Mouse (Mus musculus) skeletal muscle tissue, adult 2 months (tissue): ENCODE measurements around the gene Pfn1.
A peak's percentile ranks its signal among the peaks of the same experiment; 100 is the strongest.

ENCODE experiments used
- DNase-seq: peaks from one replicate; pipeline ENCODE4 v3.0.0-alpha.2; 2012; ENCODE audit warnings: low read depth, low spot score

Gene Pfn1

DNA sequence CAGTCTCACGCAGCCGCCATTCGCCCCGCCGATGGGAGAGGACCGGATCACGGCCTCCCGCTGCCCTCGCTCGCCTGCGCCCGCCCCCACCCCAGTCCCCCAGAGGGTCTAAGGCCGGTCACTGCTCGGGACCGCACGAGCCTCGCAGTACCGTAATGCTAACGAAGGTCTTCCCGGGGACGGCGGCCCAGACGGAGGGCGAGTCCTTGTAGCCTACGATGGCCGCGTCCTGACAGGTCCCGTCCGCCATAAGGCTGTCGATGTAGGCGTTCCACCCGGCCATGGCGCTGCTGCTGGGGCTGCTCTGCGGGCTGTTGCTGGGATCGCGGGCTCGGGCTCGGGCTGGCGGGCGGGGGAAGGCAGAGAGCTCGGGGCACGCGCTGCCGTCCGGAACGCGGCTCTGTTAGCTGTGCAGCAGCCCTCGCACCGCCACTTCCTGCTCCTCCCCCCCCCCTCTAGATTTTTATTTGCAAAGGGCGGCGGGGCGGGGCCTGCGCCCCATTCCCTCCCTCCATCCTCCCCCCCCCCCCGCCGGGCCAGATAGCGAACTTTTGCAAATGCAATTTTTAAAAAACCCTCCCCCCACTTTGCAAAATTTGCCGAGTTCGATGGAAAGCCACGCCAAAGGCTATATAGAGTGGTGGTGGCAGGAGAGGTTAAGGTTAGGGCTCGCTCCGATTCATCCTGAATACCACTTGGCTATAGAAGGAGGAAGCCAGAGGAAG, at the start of gene Pfn1:
Gene Pfn1, minus strand, starts transcription at position 447 of the 725 bp plus-strand sequence.
- DNase-seq, result peak; percentile 80

DNA sequence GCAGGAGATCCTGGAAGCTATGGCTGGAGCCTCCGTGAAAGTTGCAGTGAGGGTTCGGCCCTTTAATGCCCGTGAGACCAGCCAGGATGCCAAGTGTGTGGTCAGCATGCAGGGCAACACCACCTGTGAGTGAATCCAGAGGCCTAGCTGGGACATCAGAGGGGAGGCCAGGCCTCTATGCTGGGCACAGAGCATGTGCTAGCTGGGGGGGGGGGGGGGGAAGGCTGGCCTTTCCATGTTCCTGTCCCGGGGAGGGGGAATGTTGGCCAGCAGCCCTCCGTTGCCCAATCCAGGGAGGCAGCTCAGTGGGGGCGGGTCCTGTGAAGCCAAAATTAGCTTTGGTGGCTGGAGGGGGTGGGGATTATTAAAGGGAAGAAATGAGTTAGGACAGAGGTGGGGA, 48.3 kb upstream of the Pfn1 start:
- peak; percentile 87 for DNase-seq

DNA sequence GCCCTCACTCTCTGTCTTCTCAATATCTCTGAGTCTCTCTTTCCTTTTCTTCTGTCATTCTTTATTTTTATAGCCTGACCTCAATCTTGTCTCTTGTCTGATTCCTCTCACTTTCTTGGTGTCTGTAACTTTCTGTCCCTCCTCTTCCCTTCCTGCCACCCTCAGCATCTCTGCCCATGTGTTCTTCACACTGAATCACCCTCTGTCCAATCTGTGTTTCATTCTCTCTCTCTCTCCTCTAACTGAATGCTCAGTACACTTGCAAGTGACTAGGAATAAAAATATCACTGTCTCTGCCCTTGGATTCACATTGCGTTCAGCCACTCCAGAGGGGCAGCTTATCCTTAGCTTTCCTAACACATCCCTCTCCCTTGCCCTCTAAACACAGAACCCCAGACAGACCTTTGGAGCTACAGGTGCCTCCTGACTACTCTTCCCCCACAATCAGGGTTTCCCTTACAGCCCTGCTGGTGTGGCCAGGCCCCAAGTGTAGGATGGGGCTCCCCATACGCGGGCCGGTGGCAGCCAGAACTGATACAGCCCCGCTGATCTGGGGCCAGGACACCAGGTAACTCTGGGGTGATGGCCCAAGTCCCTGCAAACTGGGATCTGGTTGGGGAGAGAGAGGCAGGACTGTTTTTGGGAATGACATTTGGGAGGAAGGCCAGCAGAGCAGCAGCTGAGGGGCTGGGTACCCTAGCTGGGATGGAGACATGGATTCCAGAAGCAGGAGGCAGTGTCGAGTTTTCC, 47.7 kb upstream of the Pfn1 start:
- no peak for DNase-seq

DNA sequence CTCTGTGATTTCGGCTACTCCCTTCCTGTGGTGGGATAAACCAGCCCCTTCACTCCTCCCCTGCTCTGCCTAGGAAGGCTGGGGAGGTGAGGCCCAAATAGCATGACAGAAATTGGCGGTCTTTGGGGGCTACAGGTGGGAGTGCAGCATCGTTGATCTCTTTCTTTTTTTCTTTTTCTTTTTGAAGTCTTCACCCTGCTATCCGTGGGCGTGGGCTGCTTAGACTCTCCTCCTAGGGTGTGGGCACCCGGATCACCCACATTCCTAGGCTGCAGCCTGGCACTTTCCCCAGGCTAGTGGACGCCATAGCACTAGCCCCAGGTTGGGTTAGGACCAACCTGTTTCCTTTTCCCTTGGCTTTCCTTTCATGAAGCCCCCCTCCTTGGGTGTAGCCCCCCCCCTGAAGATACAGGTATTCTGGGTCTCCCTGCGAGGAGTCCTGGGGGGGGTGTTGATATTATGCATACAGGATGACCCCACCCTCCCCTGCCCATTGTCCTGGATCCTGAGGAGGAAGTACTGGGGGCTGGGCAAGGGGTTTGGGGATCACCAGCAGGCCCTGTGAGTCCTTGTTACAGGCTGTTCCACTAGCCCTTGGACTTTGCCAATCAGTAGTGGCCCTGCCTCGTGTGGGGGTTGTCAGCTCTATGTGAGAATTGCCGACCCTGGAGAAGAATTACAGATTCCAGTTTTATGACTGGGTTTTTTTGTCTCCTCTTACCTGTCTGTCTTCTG, 46.9 kb upstream of the Pfn1 start:
- DNase-seq, result no peak

DNA sequence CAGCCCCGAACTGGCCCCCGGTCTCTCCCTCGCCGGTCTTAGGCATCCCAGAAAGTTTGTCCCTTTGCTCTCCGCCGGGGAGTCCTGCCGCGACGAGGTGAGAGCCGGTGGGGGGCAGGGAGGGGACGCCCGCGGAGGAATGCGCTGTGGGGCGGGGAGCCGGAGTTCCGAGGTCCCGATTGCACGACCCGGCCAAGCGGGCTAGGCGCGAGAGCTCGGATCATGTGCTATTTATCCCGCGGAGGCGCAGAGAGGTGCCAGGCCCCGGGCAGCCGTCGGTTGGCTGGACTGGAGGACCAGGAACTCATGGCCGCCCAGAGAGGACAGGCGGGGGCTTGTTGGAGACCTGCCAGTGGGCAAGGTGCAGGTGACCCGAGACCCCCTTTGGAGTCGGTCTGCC, 46.2 kb upstream of the Pfn1 start:
- DNase-seq, result peak; percentile 92

DNA sequence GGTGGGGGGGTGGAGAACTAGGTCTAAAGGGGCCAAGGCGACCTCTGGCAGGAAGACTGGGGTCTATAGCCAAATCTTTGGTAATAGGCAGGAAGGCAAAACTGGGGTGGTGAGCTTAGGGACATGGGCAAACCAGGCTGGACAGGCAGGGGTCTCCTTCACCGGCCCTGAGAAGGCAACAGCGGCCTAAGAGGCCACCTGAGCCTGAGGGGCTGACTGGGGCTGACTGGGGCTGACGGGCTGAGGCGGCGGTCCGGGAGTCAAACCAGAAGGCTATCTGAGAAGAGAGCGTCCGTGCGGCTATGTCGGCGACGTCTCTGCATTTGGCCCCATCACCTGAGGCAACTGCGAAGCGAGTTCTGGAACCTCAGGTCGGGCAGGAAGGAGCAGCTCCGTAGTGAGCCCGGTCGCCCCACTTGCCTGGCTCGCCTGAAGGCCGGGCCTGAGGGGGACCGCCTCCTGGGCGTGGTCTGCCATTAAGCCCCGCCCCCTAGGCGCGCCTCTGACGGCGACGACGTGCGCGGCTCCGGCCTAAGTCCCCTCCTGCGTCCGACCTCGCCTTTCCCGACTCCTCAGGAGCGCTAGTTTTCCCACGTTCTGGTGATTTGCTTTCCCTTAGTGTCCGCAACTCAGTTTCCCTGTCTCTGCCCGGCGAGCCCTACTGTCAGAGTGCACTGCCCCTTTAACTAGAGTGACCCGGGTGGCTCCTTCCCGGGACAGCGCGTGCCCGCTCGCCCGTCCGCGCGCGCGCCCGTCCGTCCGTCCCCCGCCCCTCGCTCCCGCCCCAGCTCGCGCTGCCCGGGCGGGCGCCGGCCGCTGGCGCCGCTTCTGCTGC, 45.5 kb upstream of the Pfn1 start, which contains the start of the genes Inca1 and Kif1c:
Gene Inca1, minus strand, starts transcription at position 434 of the 835 bp plus-strand sequence.
Gene Kif1c, plus strand, starts transcription at position 827 of the 835 bp plus-strand sequence.
- DNase-seq, result peak; percentile 94

DNA sequence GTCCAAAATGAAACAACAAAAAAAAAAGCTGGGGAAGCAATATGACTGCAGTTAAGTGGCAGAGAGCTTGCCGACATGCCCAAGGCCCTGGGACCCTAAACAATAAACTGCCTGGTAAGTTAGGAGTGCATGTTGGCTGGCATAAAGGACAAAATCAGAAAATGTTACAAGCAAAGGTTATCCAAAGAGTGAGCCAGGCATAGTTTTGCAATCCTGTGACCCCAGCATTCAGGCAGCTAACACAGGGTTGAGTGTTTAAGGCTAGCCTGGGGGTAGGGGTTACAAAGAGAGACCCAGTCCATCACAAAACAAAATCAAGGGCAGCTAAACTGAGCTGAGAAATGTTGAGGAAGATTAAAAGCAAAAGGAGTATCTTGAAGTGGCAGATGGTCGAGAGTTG, 44.6 kb upstream of the Pfn1 start:
- no peak for DNase-seq

DNA sequence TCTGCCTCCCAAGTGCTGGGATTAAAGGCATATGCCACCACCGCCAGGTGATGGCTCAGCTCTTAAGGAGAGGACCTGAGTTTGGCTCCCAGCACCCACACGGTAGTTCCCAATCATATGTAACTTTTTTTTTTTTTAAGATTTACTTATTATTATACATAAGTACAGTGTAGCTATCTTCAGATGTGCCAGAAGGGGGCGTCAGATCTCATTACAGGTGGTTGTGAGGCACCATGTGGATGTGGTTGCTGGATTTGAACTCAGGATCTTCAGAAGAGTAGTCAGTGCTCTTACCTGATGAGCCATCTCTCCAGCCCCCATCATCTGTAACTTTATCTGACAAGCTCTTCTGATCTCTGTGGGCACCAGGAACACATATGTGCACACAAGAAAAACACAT, 42.9 kb upstream of the Pfn1 start:
- DNase-seq, result no peak

DNA sequence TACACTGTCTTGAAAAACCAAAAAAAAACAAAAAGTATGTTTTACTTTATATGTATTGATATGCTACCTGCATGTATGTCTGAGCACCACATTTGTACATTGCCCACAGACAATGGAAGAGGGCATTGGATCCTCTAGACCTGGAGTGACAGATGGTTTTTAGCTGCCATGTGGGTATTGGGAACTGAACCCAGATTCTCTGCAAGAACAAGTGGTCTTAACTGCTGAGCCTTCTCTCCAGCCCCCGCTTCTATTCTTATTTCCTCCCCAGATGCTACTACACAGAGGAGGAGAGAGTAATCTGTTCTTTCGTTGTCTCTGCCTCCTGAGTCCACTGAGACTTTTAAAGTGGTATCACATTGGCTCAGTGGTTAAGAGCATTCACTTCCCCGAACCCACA, 39.1 kb upstream of the Pfn1 start:
- DNase-seq, result no peak

DNA sequence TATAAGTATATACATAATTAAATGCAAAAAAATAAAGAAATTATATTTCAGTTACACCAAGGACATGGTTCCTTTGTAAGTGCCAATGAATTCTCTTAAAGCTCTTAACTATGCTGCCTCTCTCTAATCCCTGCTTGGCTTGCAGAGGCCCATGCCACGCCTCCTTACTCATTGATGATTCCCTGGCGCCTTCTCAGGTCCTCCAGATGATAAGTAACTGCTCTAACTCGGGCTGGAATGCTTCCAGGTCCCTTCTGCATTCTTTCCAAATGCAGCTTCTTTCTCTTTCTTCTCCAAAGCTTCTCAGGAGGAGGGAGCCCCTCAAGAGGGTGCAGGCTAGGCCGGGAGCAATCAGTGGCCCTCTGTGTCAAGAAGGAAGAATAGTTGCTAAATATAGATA, 35.1 kb upstream of the Pfn1 start:
- DNase-seq, result no peak

DNA sequence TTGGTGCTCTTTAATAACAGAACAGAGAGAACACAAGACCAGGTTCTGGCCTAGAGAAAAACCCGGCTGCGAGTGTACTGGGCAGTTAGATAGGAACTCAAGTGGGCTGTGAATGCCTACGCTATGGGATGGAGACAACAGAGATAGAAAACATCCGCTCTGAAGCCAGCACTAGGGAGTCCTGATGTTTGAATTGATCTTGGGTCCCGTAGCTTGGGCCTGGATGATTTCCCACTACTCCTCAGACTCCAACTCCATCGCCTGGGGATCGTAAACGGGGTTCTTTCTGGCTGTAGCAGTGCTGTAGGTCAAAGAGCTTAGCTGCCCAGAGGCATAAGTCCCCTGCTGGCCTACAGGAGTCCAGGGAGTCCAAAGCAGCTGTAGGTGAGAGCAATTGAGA, 33.9 kb upstream of the Pfn1 start:
- no peak for DNase-seq

DNA sequence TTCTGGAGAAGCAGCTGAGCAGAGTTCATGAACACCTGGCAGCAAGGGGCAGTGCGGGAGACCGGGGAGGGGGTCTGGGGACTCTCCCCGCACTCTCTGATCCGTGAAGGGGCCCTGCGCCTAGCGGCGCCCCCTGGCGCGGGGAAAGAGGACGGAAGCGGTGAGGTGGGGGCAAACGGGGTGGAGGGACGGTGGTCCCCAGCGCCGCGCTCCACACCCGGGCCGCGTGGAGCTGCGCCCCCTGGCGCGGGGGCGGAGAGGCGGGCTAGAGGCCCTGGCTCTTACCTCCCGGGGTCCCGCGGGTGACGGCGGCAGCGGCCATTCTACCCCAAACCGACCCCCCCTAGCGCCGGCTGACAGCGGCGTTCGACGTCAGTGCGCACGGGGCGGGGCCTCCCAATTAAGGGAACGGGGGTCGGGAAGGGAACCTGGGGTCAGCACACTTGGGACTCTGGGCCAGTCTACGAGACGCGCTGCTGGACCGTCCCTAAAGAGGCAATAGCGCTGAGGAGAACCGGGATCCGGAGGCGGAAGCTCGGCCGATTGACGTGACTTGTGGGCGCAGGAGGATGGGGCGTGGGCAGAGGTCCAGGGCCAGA, 33.3 kb upstream of the Pfn1 start, which contains the start of gene Camta2:
Gene Camta2, minus strand, starts transcription at position 505 of the 599 bp plus-strand sequence.
- DNase-seq, result peak; percentile 86

DNA sequence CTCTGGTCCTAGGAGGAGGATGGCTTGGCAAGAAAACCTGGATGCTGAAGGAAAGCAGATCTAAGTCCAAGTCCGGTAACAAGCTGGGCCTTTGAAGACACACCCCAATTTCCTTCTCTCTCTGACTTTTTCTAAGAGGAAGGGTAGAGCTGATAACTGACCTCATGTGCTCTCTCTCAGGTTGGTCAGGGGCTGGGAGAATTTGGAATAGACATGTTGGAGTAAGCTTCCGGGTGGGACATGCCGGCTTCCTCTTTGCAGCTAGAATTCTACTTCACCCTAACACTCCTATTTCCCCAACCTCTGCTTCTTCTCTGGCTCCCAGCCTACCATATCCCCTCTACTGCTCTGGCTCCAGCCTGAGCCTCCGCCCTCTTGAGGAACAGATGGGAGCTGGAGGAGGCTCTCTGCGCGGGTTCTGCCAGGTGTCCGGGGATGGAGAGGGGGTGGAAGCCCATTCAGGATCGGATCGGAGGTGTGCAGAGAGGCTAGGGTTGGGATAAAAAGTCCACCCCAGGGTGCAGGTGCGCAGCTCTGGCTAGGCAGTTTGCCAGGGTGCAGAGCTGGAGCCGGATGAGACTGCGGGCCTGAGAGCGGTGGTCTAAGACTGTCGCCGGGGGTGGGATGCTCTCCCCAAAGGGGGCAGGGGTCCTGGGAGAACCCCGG, 32.6 kb upstream of the Pfn1 start:
- DNase-seq, result no peak

DNA sequence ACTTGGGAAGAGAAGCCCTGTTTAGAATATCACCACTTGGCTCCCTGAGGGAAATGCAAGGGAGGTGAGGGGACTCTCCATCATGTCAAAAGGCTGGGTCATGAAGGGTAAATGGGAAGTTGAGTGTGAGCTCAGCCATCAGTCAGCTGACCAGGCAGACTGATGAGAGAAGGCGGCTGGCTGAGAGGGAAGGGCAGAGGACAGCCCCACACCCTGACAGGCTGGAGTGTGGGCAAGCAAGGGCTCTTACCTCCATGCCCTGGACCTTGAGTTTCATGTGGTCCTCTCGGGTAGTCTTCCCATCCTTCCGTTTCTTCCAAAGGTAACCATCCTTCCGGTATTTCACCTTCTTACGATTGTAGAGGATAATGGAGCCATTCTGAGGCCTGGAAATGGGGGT, 29.2 kb upstream of the Pfn1 start:
- DNase-seq, result no peak

DNA sequence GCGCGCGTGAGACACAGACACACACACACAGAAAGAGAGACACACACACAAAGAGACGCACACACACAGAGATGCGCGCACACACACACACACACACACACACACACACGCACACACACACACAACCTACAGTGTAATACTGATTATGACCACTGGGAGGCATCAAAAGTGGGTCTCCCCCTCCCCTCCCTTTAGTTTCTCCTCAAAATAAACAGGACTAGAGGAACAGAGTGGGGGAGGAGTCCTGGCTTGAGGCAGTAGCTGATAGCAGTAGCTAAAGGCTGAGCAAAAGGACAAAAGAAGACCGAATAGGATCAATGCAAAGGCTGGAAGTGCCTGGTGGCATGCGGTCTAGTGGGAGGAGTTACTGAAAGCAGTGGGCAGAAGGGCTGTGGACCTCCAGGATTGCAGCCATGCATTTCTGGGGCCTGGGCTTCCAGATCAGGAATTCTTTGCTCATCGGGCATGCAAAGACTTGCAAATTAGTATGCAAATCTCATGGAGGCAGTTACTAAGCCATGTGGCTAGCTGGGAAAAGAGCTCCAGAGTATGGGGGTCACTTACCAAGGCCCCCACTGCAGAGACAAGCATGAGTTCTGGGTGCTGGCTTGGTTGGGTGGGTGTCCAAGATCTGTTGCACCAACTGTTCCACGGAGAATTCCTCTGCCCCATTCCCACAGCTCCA, 27.6 kb upstream of the Pfn1 start:
- DNase-seq, result no peak

DNA sequence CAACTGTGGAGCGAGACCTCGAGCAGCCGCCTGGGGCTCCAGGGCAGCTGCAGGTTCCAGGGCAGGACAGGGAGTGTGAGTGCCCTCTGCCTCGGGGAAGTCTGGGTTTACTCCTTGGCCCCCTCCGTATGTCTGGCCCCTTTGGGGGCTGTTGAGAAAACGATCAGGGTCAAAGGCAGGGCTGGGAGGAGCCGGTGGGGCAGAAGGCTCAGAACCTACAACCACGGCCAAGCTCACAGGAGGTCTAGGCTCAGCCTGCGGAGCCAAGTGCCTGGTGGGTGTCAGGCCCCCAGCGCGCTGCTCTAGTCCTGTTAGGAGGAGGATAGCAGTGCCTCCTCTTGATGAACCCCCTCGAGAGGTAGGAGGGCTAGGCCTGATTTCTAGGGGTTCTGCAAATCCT, 26.7 kb upstream of the Pfn1 start:
- DNase-seq, result no peak

DNA sequence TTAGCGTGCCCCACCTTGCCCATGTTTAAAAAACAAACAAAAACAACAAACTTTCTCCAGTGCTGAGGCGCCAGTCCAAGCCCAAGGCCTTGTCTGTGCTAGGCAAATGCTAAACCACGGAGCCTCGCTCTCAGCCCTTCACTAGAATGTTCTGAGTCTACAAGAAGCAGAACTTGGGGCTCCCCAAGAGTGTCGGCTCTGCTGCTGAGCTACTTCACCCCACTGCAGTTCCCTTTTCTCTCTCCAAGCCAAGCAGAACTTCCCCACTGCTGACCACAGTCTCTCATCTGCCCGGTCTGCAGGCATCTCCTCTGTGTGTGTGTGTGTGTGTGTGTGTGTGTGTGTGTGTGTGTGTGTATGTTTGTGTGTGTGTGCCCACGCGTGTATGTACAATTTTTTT, 25.4 kb upstream of the Pfn1 start:
- DNase-seq, result no peak

DNA sequence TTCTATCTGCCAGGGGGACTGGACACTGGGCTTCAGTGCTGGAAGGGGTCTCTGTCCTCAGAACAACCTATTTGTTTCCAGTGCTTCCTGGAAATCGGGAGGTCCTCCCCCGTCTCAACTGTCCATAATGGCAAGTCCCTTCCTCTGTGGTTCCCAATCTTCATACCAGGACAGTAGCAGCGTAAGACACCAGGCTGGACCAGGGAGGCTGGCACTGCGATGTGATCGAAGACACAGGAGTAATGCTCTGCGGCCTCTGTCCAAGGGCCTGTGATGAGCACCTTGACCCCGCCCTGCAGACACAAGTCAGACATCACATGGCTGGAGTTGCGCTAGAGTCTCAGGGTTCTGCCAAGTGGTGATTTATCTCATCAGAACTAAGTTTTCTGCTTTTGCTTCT, 24.9 kb upstream of the Pfn1 start:
- DNase-seq, result no peak

DNA sequence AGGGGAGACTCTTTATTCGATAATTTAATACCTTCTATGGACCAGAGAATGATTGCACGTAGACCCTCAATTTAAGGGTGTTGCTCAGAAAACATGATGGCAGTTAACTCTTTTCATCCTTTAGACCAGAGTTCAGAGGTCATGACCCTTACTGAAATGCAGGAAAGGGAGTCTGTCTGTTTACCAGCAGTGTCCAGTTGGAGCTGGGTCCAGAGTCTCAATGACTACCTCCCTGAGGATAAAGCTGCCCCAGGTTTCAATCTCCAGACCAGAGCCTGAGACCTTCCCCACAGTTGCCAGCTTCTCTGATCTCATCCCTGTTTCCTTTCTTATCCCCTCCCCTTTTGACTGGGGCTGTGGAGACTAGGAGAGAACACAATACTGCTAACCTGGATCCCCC, 24.1 kb upstream of the Pfn1 start:
- DNase-seq, result no peak

DNA sequence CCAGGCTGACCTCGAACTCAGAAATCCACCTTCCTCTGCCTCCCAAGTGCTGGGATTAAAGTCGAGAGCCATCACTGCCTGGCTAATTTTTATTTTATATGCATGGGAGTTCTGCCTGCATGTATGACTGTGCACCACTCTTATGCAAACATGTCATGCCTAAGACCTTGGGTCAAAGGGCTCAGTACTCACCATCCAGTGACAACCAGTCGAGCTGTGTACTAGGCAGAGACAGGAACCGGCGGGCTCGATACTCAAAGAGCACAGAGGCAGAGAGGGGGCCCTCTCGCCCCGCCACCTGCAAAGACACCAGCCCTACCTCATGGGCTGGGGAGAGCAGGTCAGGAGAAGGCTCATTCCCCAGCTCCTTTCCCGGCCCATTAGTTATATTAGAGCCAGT, 23.6 kb upstream of the Pfn1 start:
- no peak for DNase-seq
